Mouse (Mus musculus) ES-E14 (cell line): ENCODE results near the gene Fcrl5.

Experiments
- CHD2 ChIP-seq: IDR thresholded peaks from 2 replicates; pipeline ENCODE4 v1.6.1; 2014; ENCODE audit warnings: mild to moderate bottlenecking, low read depth, low read length, inconsistent platforms
- HCFC1 ChIP-seq: IDR thresholded peaks from 2 replicates; pipeline ENCODE4 v1.6.1; 2012; ENCODE audit warnings: low read length, inconsistent platforms, borderline replicate concordance; ENCODE audit not compliant: insufficient read depth
- MAFK ChIP-seq: IDR thresholded peaks from 2 replicates; pipeline ENCODE4 v1.6.1; 2014; ENCODE audit warnings: mild to moderate bottlenecking, low read depth, low read length, inconsistent platforms; ENCODE audit not compliant: insufficient read depth
- ZC3H11A ChIP-seq: IDR thresholded peaks from 2 replicates; pipeline ENCODE4 v1.6.1; 2012; ENCODE audit warnings: low read depth, mild to moderate bottlenecking, inconsistent platforms, low read length, borderline replicate concordance
- ZNF384 ChIP-seq: IDR thresholded peaks from 2 replicates; pipeline ENCODE4 v1.6.1; 2012; ENCODE audit warnings: low read depth, low read length, inconsistent platforms

- TF ChIP-seq CHD2 = no peak
- no peak for TF ChIP-seq ZNF384
- no peak for TF ChIP-seq MAFK
- TF ChIP-seq ZC3H11A = no peak
- TF ChIP-seq HCFC1 = no peak
Observed at GRCm38 (mm10) chr3:87515567-87516081, 80.1 kb downstream of the Fcrl5 start.
